Mouse (Mus musculus): ENCODE results near the gene Actn2. TPM values are rescaled to one million over a fixed set of nuclear protein-coding genes. Genes with fewer than 3 reads are reported as not detected.

The Actn2 gene
- total RNA-seq, 2 experiments from 2014 or later = 21.8 to 23.3 TPM

- no peak for DNase-seq (ENCODE audit: low spot score in 2 of 2)
These were observed 23.3 kb downstream of the Actn2 start for GRCm38 (mm10) chr13:12317191-12317765.

GRCm38 (mm10) chr13:12314173-12314572 is 26.4 kb downstream of the Actn2 start:
- DNase-seq (ENCODE audit: low spot score in 2 of 2) = no peak

- DNase-seq (ENCODE audit: low spot score in 2 of 2) = peak in 1 of 2 experiments; percentile 20
These were observed 28.5 kb downstream of the Actn2 start for GRCm38 (mm10) chr13:12311930-12312492.

GRCm38 (mm10) chr13:12311371-12311770 is 29.2 kb downstream of the Actn2 start:
- no peak for DNase-seq (ENCODE audit: low spot score in 2 of 2)

- DNase-seq (ENCODE audit: low spot score in 2 of 2) = no peak
These were observed 31.1 kb downstream of the Actn2 start for GRCm38 (mm10) chr13:12309446-12309845.

- DNase-seq (ENCODE audit: low spot score in 2 of 2) = peak; percentile 22 to 25
These were observed 31.7 kb downstream of the Actn2 start for GRCm38 (mm10) chr13:12308878-12309277.

- peak in 1 of 2 experiments; percentile 53 for DNase-seq (ENCODE audit: low spot score in 2 of 2)
These were observed 32.1 kb downstream of the Actn2 start for GRCm38 (mm10) chr13:12308473-12308872.

- no peak for DNase-seq (ENCODE audit: low spot score in 2 of 2)
These were observed 33.3 kb downstream of the Actn2 start for GRCm38 (mm10) chr13:12307286-12307685.

- DNase-seq (ENCODE audit: low spot score in 2 of 2) = no peak
These were observed 35.0 kb downstream of the Actn2 start for GRCm38 (mm10) chr13:12305540-12305939.

- no peak for DNase-seq (ENCODE audit: low spot score in 2 of 2)
These were observed 35.6 kb downstream of the Actn2 start for GRCm38 (mm10) chr13:12304991-12305390.

GRCm38 (mm10) chr13:12297777-12298176 is 42.8 kb downstream of the Actn2 start:
- DNase-seq (ENCODE audit: low spot score in 2 of 2) = no peak

GRCm38 (mm10) chr13:12296701-12297100 is 43.9 kb downstream of the Actn2 start:
- peak in 1 of 2 experiments; percentile 61 for DNase-seq (ENCODE audit: low spot score in 2 of 2)

- DNase-seq (ENCODE audit: low spot score in 2 of 2) = no peak
These were observed 46.8 kb downstream of the Actn2 start for GRCm38 (mm10) chr13:12293810-12294209.

- DNase-seq (ENCODE audit: low spot score in 2 of 2) = no peak
These were observed 49.9 kb downstream of the Actn2 start for GRCm38 (mm10) chr13:12290700-12291099.

- no peak for DNase-seq (ENCODE audit: low spot score in 2 of 2)
These were observed 56.0 kb downstream of the Actn2 start for GRCm38 (mm10) chr13:12284528-12284927.

- no peak for DNase-seq (ENCODE audit: low spot score in 2 of 2)
These were observed 56.7 kb downstream of the Actn2 start for GRCm38 (mm10) chr13:12283826-12284225.

- DNase-seq (ENCODE audit: low spot score in 2 of 2) = no peak
These were observed 65.8 kb downstream of the Actn2 start for GRCm38 (mm10) chr13:12274721-12275120.

- no peak for DNase-seq (ENCODE audit: low spot score in 2 of 2)
These were observed 66.3 kb downstream of the Actn2 start for GRCm38 (mm10) chr13:12274220-12274619.

GRCm38 (mm10) chr13:12272953-12273352 is 67.6 kb downstream of the Actn2 start:
- DNase-seq (ENCODE audit: low spot score in 2 of 2) = peak in 1 of 2 experiments; percentile 50

GRCm38 (mm10) chr13:12267971-12268370 is 72.6 kb downstream of the Actn2 start:
- no peak for DNase-seq (ENCODE audit: low spot score in 2 of 2)

GRCm38 (mm10) chr13:12267097-12267496 is 73.5 kb downstream of the Actn2 start:
- no peak for DNase-seq (ENCODE audit: low spot score in 2 of 2)

GRCm38 (mm10) chr13:12263996-12264395 is 76.6 kb downstream of the Actn2 start:
- no peak for DNase-seq (ENCODE audit: low spot score in 2 of 2)

- no peak for DNase-seq (ENCODE audit: low spot score in 2 of 2)
These were observed 79.1 kb downstream of the Actn2 start for GRCm38 (mm10) chr13:12261505-12261904.
